Mouse (Mus musculus): ENCODE measurements around the gene Cacna1c.

DNA sequence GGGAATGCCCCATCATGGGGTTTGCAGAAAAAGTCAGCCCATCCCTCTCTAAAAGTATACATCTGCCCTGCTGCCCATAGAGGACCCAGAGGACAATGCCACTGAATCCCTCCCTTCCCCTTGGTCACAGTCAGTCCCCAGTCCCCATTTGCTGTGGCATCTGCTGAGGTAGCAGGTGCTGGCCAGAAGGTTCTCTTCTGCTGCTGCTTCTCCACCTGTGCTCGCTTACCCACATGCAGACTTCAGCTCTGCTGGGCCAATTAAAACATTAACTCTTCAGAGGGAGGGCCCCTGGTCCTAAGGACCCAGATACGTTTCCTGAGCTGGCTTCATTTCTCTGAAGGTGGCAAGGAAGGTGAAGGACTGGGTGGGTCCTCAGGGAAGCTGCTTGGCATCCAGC lies 272.3 kb downstream of the Cacna1c start:
- no peak for TF ChIP-seq POLR2A (IDR thresholded peaks at IDR 0.05; ENCODE audit: borderline replicate concordance, low read depth, low read length)
- no peak for TF ChIP-seq CTCF (IDR thresholded peaks at IDR 0.05; ENCODE audit: low read depth, low read length)
